Mouse (Mus musculus) cerebellum, postnatal 14 days (tissue): ENCODE data around the gene Nckap5l.

ENCODE experiments used
- DNase-seq, 2 experiments: peaks; one replicate each; pipeline ENCODE4 v3.0.0; 2021; ENCODE audit warnings: mixed read lengths in 2 of 2

Nckap5l gene

DNA sequence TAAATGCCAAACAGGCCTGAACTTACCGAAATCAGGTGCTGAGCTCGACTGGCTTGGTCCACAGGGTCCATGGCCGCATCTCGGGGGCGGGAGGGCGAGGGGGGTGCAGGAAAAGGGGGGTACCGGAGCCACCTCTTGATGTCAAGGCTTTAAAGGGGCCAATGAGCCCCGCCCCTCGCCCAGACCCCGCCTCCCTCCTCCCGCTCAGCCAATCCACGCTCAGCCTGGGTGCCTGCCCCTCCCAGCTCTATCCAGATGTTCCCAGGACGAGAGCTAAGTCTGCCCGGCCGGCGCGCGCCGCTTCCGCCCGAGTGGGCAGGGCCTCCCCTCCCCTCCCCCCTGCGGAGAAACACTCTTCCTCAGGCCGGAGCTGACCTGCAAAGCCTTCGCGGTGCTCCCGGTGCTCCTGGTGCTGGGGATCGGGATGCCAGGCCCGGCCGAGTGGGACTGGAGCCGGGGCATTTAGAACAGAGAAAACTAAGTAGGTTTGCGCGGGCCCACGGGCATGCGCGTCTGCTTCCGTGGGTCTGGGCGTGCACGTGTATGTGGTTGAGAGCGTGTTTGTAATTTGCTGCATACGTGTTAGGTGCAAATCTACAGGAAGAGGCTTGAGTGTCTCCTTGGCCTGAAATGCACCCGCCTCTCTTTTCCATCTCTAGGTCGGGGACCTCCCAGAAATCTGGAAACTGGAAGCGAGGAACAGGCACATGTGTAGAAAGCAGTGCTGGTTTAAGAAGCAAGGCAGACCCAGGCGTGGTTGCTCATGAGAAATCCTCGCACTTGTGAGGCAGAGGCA lies at the start of gene Nckap5l:
Gene Nckap5l, minus strand, starts transcription at position 143 of the 796 bp plus-strand sequence.
- DNase-seq = peak; percentile 92 to 93

DNA sequence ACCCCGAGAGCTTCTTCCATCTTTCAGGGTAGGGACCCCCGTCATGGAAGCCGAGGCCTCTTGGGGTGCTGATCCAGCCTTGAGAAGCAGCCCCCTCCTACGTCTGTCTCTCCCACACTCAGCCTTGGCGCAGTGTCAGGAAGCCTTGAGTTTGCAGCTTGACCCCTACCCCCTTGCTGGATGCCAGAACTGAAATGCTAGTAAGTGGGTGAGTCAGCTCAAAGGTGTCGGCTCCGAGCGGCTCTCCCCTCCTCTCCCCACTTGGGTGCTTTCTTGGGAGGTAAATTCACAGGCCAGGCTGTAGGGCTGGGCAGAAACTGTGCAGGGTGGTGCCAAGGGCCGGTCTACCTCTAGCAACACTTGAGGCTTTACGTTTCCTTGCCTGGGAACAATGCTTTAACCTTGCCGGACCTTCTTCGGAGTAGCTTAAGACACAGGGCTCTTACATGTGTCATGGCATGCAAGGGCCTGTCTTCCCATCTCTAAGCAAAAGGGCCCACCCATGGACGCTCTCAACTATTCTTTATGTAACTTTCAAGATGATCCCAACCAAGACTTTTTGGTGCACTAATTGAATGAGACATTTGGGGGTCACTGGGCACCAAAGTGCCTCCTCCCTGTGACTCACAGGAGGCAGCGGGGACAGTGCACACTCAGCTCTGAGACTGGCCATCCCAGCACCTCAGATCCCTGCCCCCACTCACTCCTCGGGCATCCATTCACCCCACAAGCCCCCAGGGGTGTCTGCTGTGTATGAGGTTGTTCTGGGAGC lies 48.0 kb upstream of the Nckap5l start:
- DNase-seq = no peak

DNA sequence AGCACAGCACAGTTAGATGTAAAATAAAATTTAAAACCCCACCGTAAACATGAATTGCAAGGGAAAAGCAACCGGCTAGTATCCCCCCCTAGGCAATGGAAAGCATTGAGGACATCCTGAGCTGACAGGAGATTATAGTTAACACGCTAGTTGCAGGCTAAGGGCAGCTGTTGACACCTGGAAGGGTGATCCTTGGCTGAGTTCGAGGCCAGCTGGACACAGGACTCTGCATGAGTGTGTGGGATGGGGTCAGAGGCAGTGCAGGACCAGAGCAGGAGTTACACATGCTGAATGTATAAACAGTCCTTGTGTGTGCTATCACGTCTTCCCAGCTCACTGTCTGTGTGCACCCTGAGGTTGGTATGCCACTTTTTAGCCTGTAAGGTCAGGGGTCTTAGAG lies 45.7 kb upstream of the Nckap5l start:
- DNase-seq = no peak

DNA sequence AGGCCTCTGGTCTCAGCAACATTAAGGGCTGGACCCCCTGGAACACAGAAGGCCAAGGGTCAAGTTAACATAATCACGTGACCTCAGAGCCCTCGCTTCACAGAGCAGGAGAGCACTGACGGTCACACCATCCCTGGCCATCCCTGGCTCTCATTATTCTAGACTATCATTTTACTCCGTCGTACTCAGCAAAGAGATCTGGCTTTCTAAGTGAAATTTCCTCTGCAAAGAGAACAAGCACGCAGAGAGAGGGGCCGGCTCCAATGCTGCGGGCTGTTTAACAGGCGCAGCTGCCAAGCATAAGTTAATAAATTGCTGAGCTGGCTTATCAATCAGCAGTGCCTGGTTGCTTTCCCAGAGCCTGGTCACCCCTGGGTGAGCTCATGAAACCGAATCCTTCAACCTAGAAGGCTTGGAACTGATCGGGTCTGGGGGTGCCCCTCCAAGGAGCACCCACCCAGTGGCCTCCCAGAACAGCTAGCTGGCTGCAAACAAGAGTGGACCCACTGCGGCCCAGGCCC lies 44.8 kb upstream of the Nckap5l start:
- no peak for DNase-seq

DNA sequence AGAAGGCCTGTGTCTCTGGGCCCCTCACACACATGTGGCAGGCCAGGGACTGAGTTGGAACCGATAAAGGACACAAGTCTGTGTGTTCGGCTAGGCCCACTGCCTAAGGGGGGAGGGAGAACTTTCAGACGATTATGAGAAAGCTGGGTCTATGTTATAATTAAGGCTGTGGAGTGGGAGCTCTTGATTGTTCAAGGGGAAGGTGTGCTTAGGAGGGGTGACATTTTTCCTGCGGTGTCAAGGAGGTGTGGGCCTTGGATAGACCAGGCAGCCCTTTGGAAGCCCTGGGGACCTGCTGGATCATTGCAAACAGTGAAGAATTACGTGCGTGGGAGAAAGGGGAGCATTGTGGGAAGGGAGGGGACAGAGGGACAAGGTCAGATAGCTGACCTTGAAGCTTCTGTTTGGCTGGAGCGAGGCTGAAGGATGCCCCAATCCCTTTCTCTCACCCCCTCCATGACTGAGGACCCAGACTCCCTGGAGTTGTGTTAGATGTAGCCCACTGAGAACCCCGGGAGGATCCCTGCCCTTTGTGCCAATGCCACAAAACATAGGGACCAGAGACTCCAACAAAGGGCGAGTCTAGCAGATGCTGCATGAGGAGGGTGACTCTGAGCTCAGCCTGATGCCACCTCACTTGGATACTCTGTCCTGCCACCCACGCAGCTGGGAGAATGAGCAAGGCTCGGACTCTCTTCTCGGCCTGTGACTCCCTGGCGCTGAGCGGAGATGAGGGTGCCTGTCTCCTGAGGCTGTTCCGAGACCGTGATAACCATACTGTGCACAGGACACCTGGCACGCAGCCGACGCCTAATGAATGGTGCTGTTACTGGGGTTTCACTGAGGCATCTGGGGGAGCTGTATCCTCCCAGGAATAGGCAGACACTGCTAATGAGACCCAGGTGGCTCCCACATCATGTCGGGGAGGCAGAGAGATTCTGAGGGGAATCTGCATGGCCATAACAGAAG lies 44.0 kb upstream of the Nckap5l start:
- peak in 1 of 2 experiments; percentile 39 for DNase-seq

DNA sequence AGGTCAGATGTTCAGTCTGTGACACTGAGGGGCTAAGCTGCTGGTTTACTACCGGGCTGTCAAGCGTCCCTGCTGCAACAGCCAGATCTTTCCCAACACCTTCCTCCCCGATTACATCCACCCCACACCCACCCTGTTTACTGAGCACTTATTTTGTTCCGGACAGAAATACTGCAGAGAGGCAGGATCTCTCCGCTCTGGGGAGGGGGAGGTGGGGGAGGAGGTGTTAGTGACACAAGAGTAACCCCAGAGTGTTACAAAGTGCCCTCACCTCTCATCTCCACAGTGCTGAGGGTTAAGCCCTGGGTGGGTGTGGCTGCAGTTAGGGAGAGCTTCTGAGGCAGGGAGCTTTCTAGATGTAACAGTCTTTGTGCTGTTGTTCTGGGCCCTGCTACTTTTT lies 42.8 kb upstream of the Nckap5l start:
- DNase-seq = no peak

DNA sequence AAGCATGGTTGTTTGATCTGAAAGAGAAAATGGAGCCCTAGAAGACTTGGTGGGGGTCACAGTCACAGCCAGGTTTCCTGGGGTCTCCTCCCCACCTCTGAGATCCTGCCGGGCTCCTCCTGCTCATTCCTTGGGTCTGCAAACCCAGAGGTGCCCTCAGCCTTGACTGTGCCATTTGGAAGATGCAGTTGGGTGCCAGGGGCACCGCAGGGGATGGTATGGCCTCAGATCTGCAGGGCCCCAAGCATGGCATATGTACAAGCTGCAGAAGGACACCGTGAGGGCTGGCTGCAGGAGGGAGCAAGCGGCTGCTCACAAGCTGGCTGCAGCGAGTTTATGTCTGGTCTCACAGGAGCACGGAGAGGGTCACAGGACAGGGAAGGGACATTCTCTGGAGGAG lies 42.2 kb upstream of the Nckap5l start:
- DNase-seq = no peak

DNA sequence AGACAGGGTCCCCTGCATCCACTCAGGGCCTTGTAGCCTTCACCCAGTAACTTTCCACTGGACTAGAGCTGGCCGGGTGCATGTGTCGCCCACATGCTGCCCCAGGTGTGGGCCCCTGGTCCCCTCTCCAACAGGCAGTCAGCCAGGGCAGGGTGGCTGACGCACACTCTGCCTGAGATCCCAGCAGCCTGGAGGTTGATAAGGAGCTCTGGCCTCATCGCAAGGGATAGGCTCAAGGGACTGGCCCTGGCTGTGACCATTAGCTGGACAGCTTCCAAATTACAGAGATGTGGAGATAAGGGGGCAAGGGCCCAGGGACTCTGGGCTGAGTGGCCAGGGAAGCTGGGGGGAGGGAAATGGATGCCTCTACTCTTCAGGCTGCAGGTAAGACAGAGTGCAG lies 41.2 kb upstream of the Nckap5l start:
- DNase-seq = peak in 1 of 2 experiments; percentile 37

DNA sequence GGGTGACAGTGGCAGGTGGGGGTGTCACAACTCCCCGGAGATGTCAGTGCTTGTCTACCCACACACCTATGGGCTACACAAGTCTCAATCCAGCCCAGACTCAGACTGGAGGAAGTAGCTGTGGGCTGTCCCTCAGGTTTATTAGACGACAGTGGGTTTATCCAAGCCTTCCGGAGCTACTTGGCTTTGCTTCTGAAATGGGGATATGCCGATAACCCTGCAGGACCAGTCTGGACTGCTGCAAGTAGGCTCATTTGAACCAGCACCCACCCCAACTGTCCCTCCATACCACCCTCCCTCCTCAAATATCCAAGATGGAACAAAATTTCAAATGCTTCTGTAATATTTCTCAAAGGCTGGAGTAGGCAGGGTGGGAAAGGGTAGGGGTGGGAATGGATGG lies 40.8 kb upstream of the Nckap5l start:
- no peak for DNase-seq

DNA sequence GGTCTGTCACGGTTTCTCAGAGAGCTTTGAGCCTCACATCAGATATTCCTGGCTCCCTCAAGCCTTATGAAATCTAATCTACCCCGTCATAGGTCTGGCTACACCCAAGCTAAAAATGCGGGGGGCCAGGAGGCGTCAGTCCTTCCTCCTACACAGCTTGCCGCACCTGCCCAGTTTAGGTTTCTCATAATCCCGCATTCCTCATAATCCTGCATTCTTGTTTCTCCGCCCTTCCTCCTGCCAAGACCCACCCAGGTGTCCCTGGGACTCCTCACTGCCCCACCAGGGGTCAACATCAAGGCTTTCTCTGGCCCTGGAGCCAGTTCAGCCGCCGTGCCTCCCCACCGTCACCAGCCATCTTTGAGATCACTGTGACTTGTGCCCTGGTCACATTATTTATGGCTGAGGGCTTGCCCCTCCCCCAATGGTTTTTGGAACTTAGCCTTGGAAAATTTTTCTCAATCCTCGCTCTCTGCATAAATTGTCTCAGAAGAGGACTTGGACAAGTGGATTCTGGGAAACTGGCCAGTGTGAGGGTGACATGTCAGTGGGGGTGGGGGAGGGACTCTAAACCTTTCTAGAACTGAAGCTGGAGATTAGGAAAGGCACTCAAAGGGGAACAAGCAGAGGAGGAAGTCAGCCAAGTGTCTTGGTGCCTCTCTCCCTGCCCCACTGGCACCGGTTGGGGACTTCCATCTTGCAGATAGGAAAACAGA lies 40.1 kb upstream of the Nckap5l start:
- DNase-seq = peak; percentile 83 to 88

DNA sequence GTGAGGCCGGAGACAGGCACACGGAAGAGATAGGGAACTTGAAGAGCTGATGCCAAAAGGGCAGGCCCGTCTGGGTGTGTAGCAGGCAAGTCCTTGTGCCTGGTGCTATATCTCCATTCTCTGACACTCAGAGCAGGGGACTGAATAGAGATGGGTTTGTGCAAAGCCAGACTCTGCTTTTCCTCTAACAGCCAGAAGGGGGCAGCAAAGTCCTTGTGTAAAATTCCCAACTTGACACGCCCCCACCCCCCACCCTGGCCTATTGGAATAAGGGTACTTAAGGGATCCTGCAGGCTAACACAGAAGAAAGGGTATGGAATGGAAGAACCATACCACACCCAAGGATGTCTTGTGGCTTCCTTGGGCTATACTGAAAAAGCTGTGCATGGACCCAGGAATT lies 39.5 kb upstream of the Nckap5l start:
- DNase-seq = peak; percentile 83 to 85

DNA sequence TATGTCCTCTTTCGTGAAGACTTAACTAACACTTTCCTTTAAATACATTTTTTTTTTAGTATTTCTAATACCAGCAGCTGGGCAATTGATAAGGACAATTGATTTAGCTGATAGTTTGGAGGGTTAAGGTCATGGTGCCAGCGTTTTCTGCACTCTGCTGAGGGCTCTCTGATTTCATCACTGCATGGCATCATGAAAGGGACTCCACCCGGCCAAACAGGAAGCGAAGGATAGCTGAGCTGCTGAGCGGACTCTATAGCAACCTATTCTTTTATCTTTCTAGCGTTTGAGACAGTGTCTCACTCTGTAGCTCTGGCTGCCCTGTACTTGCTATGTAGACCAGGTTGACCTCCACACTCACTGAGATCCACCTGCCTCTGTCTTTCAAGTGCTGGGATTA lies 27.2 kb upstream of the Nckap5l start:
- no peak for DNase-seq

DNA sequence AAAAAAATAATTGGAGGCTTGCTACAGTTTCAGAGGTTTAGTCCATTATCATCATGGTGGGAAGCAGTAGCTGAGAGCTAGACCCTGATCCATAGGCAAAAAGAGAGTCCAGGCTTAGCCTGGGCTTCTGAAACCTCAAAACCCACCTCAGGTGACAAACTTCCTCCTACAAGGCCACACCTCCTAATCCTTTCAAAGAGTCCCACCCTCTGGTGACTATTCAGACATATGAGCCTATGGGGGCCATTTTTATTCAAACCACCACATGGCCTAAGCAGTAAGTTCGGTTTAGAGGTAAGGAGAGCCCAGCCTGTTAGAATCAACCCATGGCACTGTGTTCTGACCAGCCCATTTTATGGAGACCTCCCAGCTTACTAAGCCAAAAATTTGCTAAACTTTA lies 18.3 kb upstream of the Nckap5l start:
- DNase-seq = no peak

DNA sequence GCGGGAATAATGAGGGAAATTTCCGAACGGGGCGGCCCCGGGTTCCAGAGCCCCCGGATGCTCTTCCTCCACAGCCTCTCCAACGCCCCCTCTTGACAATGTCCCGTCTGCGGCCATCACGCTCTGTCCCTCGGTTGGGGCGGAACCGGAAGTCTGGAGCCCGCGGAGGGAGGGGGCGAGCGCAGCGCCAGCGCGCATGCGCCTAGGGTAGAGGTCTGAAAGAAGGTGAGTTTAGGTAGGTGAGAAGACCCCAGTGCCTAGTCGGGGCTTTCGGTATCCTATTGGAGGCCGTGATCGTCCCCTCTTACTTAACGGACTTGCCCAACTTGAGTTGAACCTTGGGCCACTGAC lies 17.0 kb upstream of the Nckap5l start, which contains the start of gene Bcdin3d:
Gene Bcdin3d, minus strand, starts transcription at position 155 of the 351 bp plus-strand sequence.
- DNase-seq = peak; percentile 93

DNA sequence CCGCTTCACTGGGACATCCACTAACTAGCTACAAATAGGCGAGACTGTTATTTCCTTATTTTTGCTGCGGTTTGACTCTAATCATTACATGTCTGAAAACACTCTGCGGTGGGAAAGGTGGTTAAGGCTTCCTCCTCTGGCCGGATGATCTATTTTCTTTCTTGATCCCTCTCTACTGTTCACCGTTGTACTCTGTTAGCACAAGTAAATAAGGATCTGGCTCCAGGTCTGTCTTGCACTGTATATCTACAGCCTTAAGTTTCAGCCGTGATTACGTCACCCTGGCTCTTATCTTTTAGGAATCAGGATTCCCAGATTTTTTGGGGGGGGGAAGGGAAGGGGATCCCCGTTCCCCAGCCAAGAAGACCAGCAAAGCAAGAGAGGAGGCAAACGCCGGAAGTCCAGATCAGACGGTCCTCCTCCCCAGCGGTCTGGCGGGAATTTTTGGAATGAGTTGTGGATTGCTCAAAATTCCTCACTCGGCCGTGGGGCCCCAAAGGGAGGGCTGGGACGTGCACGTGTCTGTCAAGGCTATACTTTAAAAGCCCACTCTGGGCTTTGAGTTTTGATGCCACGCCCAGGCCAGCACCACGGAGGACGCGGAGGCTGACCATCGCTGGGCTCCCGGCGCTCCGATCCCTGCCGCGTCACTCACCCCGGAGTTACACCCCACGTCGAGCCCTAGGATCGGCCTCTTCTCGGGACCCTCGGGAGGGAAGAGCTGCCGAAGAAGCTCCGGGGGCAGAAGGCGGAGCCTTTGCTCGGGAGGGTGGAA lies 16.4 kb upstream of the Nckap5l start:
- peak; percentile 62 to 69 for DNase-seq

DNA sequence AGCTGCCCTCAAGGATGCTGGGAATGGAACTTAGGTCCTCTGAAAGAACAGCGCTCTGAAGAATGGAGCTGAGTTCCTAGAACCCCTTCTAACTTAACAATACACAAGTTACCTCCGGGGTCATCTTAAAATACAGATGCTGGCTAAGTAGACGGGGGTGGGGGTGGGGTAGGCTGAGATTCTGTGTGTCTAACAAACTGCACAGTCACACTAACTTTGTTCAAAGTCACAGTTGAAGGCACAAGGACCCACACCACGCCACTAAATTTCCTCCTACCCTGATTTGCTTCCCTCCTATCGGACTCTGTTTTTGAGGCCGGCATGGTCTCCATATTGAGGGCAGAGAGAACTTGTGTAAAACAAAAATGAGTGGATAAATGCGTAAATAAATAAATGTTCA lies 15.4 kb upstream of the Nckap5l start:
- no peak for DNase-seq

DNA sequence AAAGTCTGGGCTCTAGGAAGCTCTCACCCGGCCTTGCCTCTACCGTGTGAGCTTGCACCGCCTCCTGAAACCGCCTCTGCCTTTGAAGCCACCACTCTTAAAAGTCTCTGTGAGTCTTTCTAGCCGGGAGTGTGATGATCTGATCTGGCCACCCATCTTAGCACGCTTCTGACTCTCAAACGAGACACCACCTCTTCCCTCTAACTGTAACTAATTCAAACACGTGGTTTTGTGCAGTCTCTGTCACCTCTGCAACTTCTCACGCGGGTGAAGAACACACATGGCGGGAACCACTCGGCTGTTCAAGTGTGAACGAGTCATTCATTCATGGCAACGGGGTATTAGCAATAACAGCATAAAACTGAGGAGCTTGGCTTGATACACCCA lies 14.1 kb upstream of the Nckap5l start:
- no peak for DNase-seq

DNA sequence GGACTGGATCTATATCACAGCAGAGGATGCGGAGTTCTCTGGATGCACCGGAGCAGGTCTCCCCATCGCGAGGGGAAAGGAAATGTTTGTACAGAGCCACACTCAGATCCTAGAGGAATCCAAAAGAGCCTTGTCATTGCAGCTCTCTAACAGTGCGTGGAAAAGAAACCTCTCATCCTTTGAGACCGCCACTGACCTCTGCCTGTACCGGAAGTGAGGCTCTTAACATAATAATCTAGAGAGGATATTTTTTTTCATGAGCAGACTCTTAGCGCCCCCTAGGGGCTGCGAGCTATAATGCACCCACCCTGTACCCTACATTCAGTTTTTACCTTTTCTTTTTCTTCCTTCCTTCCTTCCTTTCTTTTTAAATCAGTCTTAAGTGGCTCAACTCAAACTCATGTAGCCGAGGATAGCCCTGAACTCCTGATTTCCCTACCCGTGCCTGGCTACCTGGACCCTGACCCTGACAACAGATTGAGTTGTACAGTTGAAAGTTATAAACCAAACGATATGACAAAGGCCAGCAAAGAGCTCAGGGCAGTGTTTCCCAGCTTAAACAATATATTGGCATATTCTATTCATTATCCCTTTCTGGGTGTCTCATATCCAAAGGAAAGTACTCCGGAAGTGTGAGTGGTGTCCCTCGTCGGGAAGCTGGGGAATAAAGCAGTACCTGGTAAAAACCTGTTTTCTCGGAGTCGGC lies 13.6 kb upstream of the Nckap5l start:
- peak; percentile 82 for DNase-seq

DNA sequence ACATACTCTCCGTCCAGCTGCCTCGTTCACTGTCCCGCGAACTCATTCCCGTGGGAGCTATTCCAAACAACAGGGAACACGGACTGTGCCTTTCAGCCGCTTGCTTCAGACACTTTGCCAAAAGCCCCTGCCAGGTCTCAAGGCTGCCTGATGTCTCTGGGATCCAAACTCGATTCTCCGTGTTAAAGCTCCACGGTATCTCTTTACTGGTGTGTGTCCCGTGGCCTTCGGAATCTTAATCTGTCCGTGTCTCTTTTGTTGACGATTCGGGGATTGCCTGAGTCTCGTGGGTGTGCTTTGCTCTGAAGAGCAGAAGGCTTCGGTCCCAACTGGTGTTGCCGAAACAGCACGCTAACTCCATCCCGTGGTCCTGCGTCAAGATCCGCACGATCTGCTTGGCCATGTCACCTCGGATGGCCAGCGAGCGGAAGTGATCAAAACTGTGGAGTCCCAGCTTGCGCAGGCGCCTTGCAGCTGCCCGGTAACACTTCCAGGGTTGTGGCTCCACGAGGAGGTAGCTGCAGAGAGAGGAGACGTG lies 12.7 kb upstream of the Nckap5l start:
- DNase-seq = peak; percentile 79 to 80

DNA sequence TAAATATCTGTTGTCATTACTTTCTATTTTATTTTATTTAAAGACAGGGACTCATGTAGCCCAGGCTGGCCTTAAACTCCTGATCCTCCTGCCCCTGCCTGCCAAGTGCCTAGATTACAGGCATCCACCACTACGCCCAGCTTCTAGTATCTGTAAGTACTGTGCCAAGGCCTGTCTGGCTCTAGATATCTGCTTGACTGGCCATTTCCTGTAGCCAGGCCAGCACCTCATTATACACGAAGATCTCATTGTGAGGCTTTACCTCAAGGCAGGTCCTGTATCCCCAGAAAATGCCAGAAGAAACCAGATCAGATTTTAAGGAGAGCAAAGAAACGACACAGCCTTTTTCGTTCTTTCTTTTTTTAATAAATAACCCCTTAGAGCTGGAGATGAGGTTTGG lies 12.2 kb upstream of the Nckap5l start:
- peak; percentile 33 to 42 for DNase-seq
